Mouse (Mus musculus) frontal cortex, adult (tissue): ENCODE measurements around the gene Tmem161a.
"Not testable (repeated sequence)": the region's sequence is repeated elsewhere in the genome, so short reads cannot be mapped to it uniquely, and the experiment has no call there.

Experiments used
- ATAC-seq: cut with Nextera tagmentation; 2 replicates; pipeline ENCODE4 v1.9.2; 2017; ENCODE audit warnings: mild to moderate bottlenecking, moderate library complexity, mixed read lengths; ENCODE audit not compliant: low TSS enrichment

Tmem161a gene

DNA sequence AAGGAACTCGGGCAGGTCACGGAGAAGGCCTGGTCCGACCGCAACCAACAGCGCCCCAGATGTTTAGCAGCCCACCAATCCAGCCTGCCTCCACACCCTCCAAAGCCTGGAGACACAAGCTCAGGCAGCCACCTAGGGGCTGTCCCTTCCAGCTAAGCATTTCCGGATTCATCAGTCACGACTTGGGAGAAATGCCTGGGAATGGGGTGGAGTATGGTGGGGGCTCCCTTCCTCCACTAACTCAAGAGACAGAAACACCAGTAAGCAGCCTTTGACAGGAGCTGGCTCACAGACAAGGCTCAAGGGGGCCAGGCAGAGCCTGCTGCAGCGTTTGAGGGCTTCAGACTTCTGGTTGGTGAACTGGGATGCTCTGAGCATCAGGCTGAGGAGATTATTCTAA lies 38.4 kb downstream of the Tmem161a start:
- peak; percentile 20; the same call in 1 of the 2 replicates for ATAC-seq

DNA sequence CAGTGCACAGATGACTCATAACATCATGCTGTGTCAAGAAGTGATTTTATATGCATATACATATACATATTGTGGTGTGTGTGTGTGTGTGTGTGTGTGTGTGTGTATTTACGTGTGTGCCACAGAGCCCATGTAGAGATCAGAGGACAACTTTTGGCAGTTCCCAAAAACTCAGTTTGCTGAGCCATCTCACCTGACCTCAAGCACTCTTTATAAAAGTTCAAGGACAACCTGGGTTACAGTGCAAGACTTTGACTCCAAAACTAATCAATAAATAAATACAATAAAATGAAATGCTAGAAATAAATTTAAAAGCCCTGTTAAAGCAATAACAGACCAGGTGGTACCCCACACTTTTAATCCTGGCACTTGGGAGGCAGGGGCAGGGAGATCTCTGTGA lies 39.1 kb downstream of the Tmem161a start:
- ATAC-seq: no peak

DNA sequence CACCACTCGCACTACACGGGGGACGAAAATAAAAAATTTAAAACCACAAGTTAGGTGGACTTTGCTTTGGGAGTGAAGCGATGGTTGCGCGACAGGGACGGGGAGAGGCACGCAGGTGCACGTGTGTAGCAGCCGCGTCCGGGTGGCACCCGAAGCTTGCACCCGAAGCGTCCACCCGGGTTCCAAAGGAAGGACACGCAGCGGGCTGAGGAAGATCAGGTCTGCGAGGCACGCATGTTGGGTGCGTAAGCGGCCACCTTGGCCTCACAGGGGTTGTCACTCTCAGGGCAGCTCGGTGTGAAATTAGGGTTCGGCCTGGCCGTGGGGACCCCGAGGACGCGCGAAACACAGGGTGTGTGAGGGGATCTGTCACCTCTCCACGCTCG lies 39.6 kb downstream of the Tmem161a start:
- no peak for ATAC-seq

DNA sequence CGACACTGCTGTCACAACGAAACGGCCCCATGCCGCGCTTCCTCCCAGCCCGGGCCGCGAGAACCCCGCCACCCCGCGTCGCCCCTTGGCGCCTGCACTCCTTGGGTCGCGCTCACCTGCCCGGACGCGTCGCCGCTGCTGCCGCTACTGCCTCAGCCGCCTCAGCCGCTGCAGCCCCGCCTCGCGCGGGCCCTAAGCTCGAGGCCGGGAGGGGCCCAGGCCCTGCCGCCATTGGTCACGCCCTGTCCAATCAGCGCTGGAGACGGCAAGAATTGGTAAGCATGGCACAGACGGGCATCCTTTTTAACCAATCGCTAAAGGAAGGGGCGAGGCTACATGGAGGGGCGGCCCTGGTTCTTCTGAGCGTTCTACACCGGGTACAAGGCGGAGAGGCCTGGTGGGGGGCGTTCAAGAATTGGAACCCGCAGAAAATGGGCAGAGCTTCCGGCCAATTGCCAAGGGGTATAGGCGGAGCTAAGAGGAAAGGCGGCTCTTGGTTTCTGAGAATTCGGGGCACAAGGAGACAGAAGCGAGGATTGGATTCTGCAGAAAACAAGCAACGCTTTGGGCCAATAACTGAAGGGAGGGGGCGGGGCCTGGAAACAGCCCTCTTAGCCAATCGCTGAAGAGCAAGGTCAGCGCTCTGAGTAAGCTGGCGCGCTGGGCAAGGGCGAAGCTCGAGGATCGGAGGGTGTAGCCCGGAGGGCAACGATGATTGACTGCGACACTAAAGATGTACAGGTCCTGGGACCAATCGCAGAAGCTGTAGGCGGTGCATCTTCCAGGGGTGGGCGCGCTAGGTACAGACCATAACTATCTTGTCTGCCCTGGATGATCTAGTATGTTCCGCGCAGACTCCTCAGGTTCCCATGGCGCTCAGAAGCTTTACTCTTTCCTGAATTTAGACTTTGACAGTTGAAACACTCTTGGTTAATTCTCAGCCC lies 40.2 kb downstream of the Tmem161a start, which contains the start of gene Slc25a42:
TSS of gene Slc25a42 (minus strand) at position 194 of the 944 bp plus-strand sequence.
- peak; percentile 84 for ATAC-seq

- no peak for ATAC-seq
Measured at GRCm38 (mm10) chr8:70214411-70214810, 42.3 kb downstream of the Tmem161a start.

- no peak for ATAC-seq
Measured at GRCm38 (mm10) chr8:70215092-70215491, 42.9 kb downstream of the Tmem161a start.

DNA sequence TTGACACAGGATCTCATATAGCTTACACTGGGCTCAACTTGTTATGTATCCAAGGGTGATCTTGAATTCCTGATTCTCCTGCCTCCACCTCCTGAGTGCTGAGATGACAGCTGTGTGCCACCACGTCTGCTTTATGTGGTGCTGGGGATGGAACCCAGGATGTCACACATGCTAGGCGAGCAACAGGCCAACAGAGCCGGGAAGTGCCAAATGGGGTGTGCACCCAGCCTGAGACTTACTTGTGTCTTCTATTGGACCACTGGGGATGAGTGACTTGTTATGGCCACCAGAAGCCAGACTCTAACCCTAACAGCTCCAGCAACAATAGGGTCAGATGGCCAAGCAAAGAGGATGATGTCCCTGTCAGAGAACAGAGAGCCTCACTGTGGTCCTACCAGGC lies 44.0 kb downstream of the Tmem161a start:
- ATAC-seq: not testable (repeated sequence)

DNA sequence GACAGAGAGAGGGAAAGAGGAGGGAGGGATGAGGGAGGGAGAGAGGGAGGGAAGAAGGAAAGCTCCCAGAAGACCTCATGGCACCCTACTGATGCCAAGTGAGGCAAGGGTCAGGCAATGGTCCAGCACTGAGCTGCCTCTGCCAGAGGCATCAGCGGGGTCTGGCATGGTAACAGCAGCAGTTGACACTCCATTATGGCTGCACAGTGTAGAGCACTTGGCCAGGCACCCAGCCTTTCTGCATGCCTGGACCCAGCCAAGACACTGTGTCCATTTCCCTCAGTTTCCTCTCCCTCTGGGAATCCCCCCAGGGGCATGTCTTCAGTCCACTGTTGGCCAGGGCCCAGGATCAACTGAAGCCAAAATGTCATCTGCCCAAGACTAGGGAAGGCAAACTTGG lies 44.4 kb downstream of the Tmem161a start:
- no peak for ATAC-seq

GRCm38 (mm10) chr8:70217441-70217840 lies 45.3 kb downstream of the Tmem161a start:
- ATAC-seq: no peak

GRCm38 (mm10) chr8:70219107-70219684 lies 47.0 kb downstream of the Tmem161a start:
- no peak for ATAC-seq

- ATAC-seq: no peak
Measured at GRCm38 (mm10) chr8:70220236-70220840, 48.2 kb downstream of the Tmem161a start.

DNA sequence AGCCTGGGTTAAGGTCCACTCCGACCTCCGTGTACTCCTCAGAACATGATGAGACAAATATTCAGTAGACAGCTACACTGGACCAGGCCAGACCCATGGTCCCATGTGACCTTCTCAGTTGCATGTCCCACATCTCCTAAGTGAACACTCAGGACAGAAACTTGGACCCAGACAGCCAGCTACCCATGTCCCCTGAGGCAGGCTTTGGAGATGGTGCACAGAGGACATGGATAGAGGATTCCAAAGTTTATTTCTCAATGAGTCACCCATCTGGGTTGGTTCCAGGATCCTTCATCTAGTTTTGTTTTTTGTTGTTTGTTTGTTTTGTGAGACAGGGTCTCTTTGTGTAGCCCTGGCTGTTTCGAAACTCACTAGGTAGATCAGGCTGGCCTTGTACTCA lies 48.8 kb downstream of the Tmem161a start:
- no peak for ATAC-seq

GRCm38 (mm10) chr8:70222041-70222440 lies 49.9 kb downstream of the Tmem161a start:
- ATAC-seq: no peak

DNA sequence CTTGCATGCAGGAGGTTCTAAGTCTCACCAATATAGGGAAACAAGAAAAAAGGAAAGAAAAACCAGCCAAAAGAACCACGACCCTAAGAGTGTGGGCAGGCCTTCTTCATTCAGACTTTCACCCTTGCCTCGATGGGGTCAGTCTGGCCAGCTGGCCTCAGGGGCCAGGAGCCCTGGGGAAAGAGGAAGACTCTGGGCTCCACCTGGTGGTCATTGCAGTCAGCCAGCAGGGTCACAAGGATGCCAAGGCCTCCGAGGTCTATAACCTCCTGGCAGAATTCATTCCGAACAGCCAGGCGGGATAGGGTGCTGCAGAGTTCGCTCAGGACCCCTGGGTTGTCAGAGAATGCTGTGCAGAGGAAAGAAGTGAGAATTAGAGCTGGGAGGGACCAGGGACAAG lies 51.2 kb downstream of the Tmem161a start:
- 0 out of 2 replicates have a peak, but pooled peaks have one; percentile 29 for ATAC-seq

- ATAC-seq: no peak
Measured at GRCm38 (mm10) chr8:70227997-70228396, 55.8 kb downstream of the Tmem161a start.

GRCm38 (mm10) chr8:70230837-70231236 lies 58.7 kb downstream of the Tmem161a start:
- ATAC-seq: no peak
